In the genomic region with DNA sequence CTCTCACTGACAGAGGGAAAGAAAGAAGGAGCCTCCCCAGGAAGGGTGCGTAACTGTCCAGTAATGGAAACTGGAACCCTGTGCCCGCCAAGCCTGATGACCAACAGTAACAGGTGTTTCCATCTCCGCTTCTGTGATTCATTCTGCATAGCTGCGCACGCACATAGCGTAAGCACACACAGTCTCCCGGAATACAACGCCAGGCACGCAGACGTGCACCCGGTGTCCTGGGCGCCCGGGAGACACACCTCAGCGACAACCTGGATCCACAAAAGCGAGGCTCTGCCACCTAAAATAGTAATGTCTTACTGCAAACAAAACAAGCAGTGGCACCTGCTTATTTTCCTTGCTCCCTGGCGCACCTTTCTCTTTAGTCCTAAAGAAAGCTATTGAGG, we compare ENCODE assay signal across 8 mouse cellular contexts. TPM values are rescaled to one million over a fixed set of nuclear protein-coding genes. Genes with fewer than 3 reads are reported as not detected.
DNase-seq lines count a peak whose midpoint lies in the region; ATAC-seq and TF ChIP-seq lines count a peak whose summit lies in the region.

No protein-coding gene starts in this region.

- no peak for TF ChIP-seq POLR2A in cerebellum, adult 2 months (IDR thresholded peaks at IDR 0.05; ENCODE audit: borderline replicate concordance, insufficient read depth, low read length)

- peak overlapping the region; percentile 90 for H3K4me3 ChIP-seq in cerebellum, adult 2 months (replicated peaks; ENCODE audit: insufficient read depth, low read depth, low read length)
- peak overlapping the region; percentile 73 for H3K4me3 ChIP-seq in hindbrain, embryonic 13.5 days
- peak overlapping the region; percentile 58 for H3K4me3 ChIP-seq in midbrain, embryonic 12.5 days

- peak; percentile 43 for DNase-seq in Muller cell, postnatal 12 days (ENCODE audit: inconsistent ontology term)
- DNase-seq in cerebellum, adult 2 months: peak; percentile 86 to 89
- DNase-seq in frontal cortex, adult 2 months (ENCODE audit: extremely low spot score in 1 of 2, low spot score in 1 of 2): peak; percentile 32 to 73
- peak; percentile 58 for DNase-seq in left cerebral cortex, postnatal 4 days
- peak; percentile 60 for DNase-seq in urinary bladder, postnatal 25 days (ENCODE audit: low spot score)

- peak overlapping the region; percentile 91 for H3K9ac ChIP-seq in hindbrain, embryonic 13.5 days
- peak overlapping the region; percentile 71 for H3K9ac ChIP-seq in midbrain, embryonic 12.5 days (replicated peaks)

- H3K27ac ChIP-seq in cerebellum, adult 2 months (ENCODE audit: insufficient read depth, low read length): no peak overlapping the region
- H3K27ac ChIP-seq in hindbrain, embryonic 13.5 days: peak overlapping the region; percentile 96
- peak overlapping the region; percentile 79 for H3K27ac ChIP-seq in midbrain, embryonic 12.5 days (replicated peaks)

- H3K4me1 ChIP-seq in cerebellum, adult 2 months (ENCODE audit: control insufficient read depth, insufficient read depth, low read length): peaks cover 9% of the 10 kb centered on the region
- peaks cover 28% of the 10 kb centered on the region for H3K4me1 ChIP-seq in hindbrain, embryonic 13.5 days (replicated peaks)
- peaks cover 24% of the 10 kb centered on the region for H3K4me1 ChIP-seq in midbrain, embryonic 12.5 days

- H3K36me3 ChIP-seq in hindbrain, embryonic 13.5 days: no peaks in the 10 kb centered on the region
- no peaks in the 10 kb centered on the region for H3K36me3 ChIP-seq in midbrain, embryonic 12.5 days

- peak; percentile 76 for ATAC-seq in hindbrain, embryonic 13.5 days (ENCODE audit: low FRiP score)
- peak; percentile 70 for ATAC-seq in midbrain, embryonic 12.5 days (ENCODE audit: low FRiP score, low read depth)
- ATAC-seq in activated CD4-positive, CD25-positive, alpha-beta regulatory T cell, adult 4 months: no peak

- peak overlapping the region; percentile 69 for H3K4me2 ChIP-seq in hindbrain, embryonic 13.5 days
- peak overlapping the region; percentile 72 for H3K4me2 ChIP-seq in midbrain, embryonic 12.5 days (replicated peaks)

- no peak for TF ChIP-seq CTCF in cerebellum, adult 2 months (IDR thresholded peaks at IDR 0.05; ENCODE audit: borderline replicate concordance, insufficient read depth, low read depth, low read length)

- no peaks in the 10 kb centered on the region for H3K9me3 ChIP-seq in hindbrain, embryonic 13.5 days
- no peaks in the 10 kb centered on the region for H3K9me3 ChIP-seq in midbrain, embryonic 12.5 days

- WGBS in cerebellum, adult 2 months: under 1% methylated on average over 16 of the region's 16 CpGs
- WGBS in hindbrain, embryonic 13.5 days: under 1% methylated on average over 16 of the region's 16 CpGs
- under 1% methylated on average over 16 of the region's 16 CpGs for WGBS in midbrain, embryonic 12.5 days

- intact Hi-C loops in left cerebral cortex, postnatal 4 days (cut with DNase I): no loop called here

- H3K27me3 ChIP-seq in cerebellum, adult 2 months (ENCODE audit: control insufficient read depth, insufficient read depth, low read length): no peaks in the 10 kb centered on the region
- peaks cover 8% of the 10 kb centered on the region; the same call in 1 of the 2 replicates for H3K27me3 ChIP-seq in hindbrain, embryonic 13.5 days
- H3K27me3 ChIP-seq in midbrain, embryonic 12.5 days: peaks cover 31% of the 10 kb centered on the region

RNA-seq across cellular contexts. Expression of a gene that starts 0.5 kb away (rescaled TPM):
- 43.5 and 43.8 TPM in 2 replicates for polyA plus RNA-seq in cerebellum, adult 2 months (2012; rRNA removed)
- polyA plus RNA-seq in frontal cortex, adult 2 months (2012; rRNA removed): 20.9 and 22.5 TPM in 2 replicates
- 8.7 and 9.6 TPM in 2 replicates for polyA plus RNA-seq in hindbrain, embryonic 13.5 days (2015; fragmentation: Nextera tagmentation; extraction: Ambion mirVana)
- total RNA-seq in left cerebral cortex, postnatal 4 days (2021): 10 to 100 TPM; 82.0 to 83.6 TPM
- 3.5 and 5.2 TPM in 2 replicates for polyA plus RNA-seq in midbrain, embryonic 12.5 days (2016; fragmentation: Nextera tagmentation; extraction: Ambion mirVana)
- polyA plus RNA-seq in activated CD4-positive, CD25-positive, alpha-beta regulatory T cell, adult 4 months (2017; shearing (Covaris generic)): not detected

RNA-seq across cellular contexts. Expression of a gene that starts 35.7 kb away (rescaled TPM):
- 29.3 and 31.8 TPM in 2 replicates for polyA plus RNA-seq in cerebellum, adult 2 months (2012; rRNA removed)
- 33.7 and 36.6 TPM in 2 replicates for polyA plus RNA-seq in frontal cortex, adult 2 months (2012; rRNA removed)
- 50.1 and 51.9 TPM in 2 replicates for polyA plus RNA-seq in hindbrain, embryonic 13.5 days (2015; fragmentation: Nextera tagmentation; extraction: Ambion mirVana)
- total RNA-seq in left cerebral cortex, postnatal 4 days (2021): 10 to 100 TPM; 22.4 to 28.1 TPM
- polyA plus RNA-seq in midbrain, embryonic 12.5 days (2016; fragmentation: Nextera tagmentation; extraction: Ambion mirVana): 65.2 and 67.0 TPM in 2 replicates
- 10 to 100 TPM; 28.0 to 28.2 TPM for polyA plus RNA-seq in activated CD4-positive, CD25-positive, alpha-beta regulatory T cell, adult 4 months (2017; shearing (Covaris generic))
